Mouse (Mus musculus) B cell, adult 62 days (primary cell): ENCODE measurements around the gene Rnf40. TPM values are rescaled to one million over a fixed set of nuclear protein-coding genes. Genes with fewer than 3 reads are reported as not detected.

Experiments
- total RNA-seq: library from RNA; stranded (reverse); gene quantifications from 4 replicates; pipeline ENCODE4 v1.2.4, GENCODE M21; 2023

Gene Rnf40
- 148 to 154 TPM (median 150 TPM) in 4 replicates for total RNA-seq

GRCm38 (mm10) chr7:127588011-127588871 lies at the start of gene Rnf40, which contains the start of gene Ccdc189:
TSS of gene Rnf40 (plus strand) at chr7:127588767.
TSS of gene Ccdc189 (minus strand) at chr7:127588595.

DNA sequence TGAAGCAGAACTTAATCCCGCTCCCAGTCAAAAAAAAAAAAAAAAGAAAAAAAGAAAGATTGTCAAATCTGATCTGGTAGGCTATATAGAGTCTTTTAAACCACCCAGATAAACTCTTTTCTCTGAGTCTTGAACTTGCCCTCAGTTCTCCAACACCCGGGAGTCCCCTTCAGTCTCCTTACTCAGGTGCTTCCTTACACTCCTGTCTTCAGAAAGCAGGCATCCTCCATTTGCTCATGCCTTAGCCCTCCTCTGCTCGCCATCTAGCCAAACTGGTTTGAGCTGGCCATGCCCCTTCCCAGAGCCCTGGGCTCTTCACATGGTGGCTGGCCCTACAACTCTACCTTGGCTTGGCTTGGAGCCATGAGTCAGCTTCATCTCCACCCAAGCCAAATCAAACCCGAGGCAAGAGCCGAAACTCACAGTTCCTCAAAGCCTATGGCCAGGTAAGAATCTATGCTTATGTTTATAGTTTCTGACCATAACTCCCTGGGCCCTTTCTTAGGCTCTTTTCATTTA lies 27.2 kb upstream of the Rnf40 start, which contains the start of gene Tmem265:
TSS of gene Tmem265 (plus strand) at position 51 of the 519 bp plus-strand sequence.

GRCm38 (mm10) chr7:127572895-127573471 lies 15.6 kb upstream of the Rnf40 start, which contains the start of gene Phkg2:
TSS of gene Phkg2 (plus strand) at chr7:127573340.

GRCm38 (mm10) chr7:127614891-127615843 lies 26.6 kb downstream of the Rnf40 start, which contains the start of gene Zfp629:
TSS of gene Zfp629 (minus strand) at chr7:127615797.

Other genes starting within 250 kb of the Rnf40 start
- 2.3 to 4.1 TPM (median 3.3 TPM) in 4 replicates for gene Zfp768, start 243.2 kb upstream of the Rnf40 start, total RNA-seq
- 11.6 to 15.7 TPM (median 12.1 TPM) in 4 replicates for gene Zfp747, start 212.7 kb upstream of the Rnf40 start, total RNA-seq
- 2.9 to 4.1 TPM (median 3.2 TPM) in 4 replicates for gene 9130019O22Rik, start 201.6 kb upstream of the Rnf40 start, total RNA-seq
- 4.6 to 7.8 TPM (median 6.1 TPM) in 4 replicates for gene E430018J23Rik, start 195.1 kb upstream of the Rnf40 start, total RNA-seq
- 7.5 to 9.6 TPM (median 9.1 TPM) in 4 replicates for gene Zfp764, start 181.9 kb upstream of the Rnf40 start, total RNA-seq
- gene Zfp688, start 166.7 kb upstream of the Rnf40 start, total RNA-seq, result 12.3 to 17.4 TPM (median 14.9 TPM) in 4 replicates
- 4.0 to 6.0 TPM (median 4.9 TPM) in 4 replicates for gene Zfp689, start 139.6 kb upstream of the Rnf40 start, total RNA-seq
- gene Prr14, start 129.2 kb upstream of the Rnf40 start, total RNA-seq, result 136 to 150 TPM (median 139 TPM) in 4 replicates
- 294 to 330 TPM (median 310 TPM) in 4 replicates for gene Fbrs, start 109.6 kb upstream of the Rnf40 start, total RNA-seq
- gene Srcap, start 76.8 kb upstream of the Rnf40 start, total RNA-seq, result 220 to 229 TPM (median 223 TPM) in 4 replicates
- gene Gm42715, start 69.2 kb upstream of the Rnf40 start, total RNA-seq, result 45.9 to 50.2 TPM (median 48.5 TPM) in 4 replicates
- 8.3 TPM in 1 of 4 replicates, not detected in the others for gene Tmem265, start 27.4 kb upstream of the Rnf40 start, total RNA-seq
- gene Phkg2, start 15.4 kb upstream of the Rnf40 start, total RNA-seq, result 119 to 136 TPM (median 126 TPM) in 4 replicates
- gene Ccdc189, start 172 bp upstream of the Rnf40 start, total RNA-seq, result 0.38 to 1.5 TPM (median 0.60 TPM) in 4 replicates
- gene Zfp629, start 27.0 kb downstream of the Rnf40 start, total RNA-seq, result 3.0 to 5.8 TPM (median 3.5 TPM) in 4 replicates
- 63.0 to 68.4 TPM (median 63.8 TPM) in 4 replicates for gene Bcl7c, start 120.2 kb downstream of the Rnf40 start, total RNA-seq
- gene Ctf1, start 124.0 kb downstream of the Rnf40 start, total RNA-seq, result not detected in 4 replicates
- not detected in 4 replicates for gene Ctf2, start 143.4 kb downstream of the Rnf40 start, total RNA-seq
- gene Fbxl19, start 155.8 kb downstream of the Rnf40 start, total RNA-seq, result 14.7 to 17.9 TPM (median 15.5 TPM) in 4 replicates
- 28.6 to 34.8 TPM (median 29.6 TPM) in 4 replicates for gene Orai3, start 181.0 kb downstream of the Rnf40 start, total RNA-seq
- 73.7 to 86.9 TPM (median 79.4 TPM) in 4 replicates for gene Setd1a, start 187.9 kb downstream of the Rnf40 start, total RNA-seq
- gene Gm49388, start 196.8 kb downstream of the Rnf40 start, total RNA-seq, result 1.5 to 2.4 TPM in 2 of 4 replicates, not detected in the others
- 1.7 to 3.7 TPM (median 3.2 TPM) in 4 replicates for gene Hsd3b7, start 211.8 kb downstream of the Rnf40 start, total RNA-seq
- 121 to 153 TPM (median 133 TPM) in 4 replicates for gene Stx4a, start 235.5 kb downstream of the Rnf40 start, total RNA-seq
- gene Stx1b, start 235.8 kb downstream of the Rnf40 start, total RNA-seq, result not detected in 4 replicates